Mouse (Mus musculus) neural tube, embryonic 11.5 days (tissue): ENCODE data around the gene Tep1. TPM values are rescaled to one million over a fixed set of nuclear protein-coding genes. Genes with fewer than 3 reads are reported as not detected.
"Not testable (repeated sequence)": the region's sequence is repeated elsewhere in the genome, so short reads cannot be mapped to it uniquely, and the experiment has no call there.

Source experiments
- ATAC-seq: fragments of 200-750 bp; cut with Nextera tagmentation; 2 replicates; pipeline ENCODE4 v1.8.0; 2017; ENCODE audit warnings: moderate number of reproducible peaks, mild to moderate bottlenecking, moderate TSS enrichment, moderate library complexity; ENCODE audit not compliant: insufficient read depth, low FRiP score, low TSS enrichment
- DNase-seq: peaks from one replicate; pipeline ENCODE4 v3.0.0-alpha.2; 2015; ENCODE audit warnings: low spot score
- H3K27ac ChIP-seq: fragments of 300-500 bp; sonication (generic); 2 replicates; pipeline ENCODE4 v1.5.1; 2014; ENCODE audit warnings: low read depth, mild to moderate bottlenecking, low read length
- H3K27me3 ChIP-seq: fragments of 300-500 bp; sonication (generic); 2 replicates; pipeline ENCODE4 v1.6.1; 2014; ENCODE audit warnings: mild to moderate bottlenecking, low read length, mixed read lengths; ENCODE audit not compliant: control insufficient read depth, insufficient read depth
- H3K36me3 ChIP-seq: fragments of 300-500 bp; sonication (generic); 2 replicates; pipeline ENCODE4 v1.6.1; 2014; ENCODE audit warnings: mild to moderate bottlenecking, low read length, moderate library complexity, mixed read lengths; ENCODE audit not compliant: control insufficient read depth, insufficient read depth
- H3K4me1 ChIP-seq: fragments of 300-500 bp; sonication (generic); 2 replicates; pipeline ENCODE4 v1.6.1; 2014; ENCODE audit warnings: low read length, mixed read lengths; ENCODE audit not compliant: control insufficient read depth, insufficient read depth
- H3K4me2 ChIP-seq: fragments of 300-500 bp; sonication (generic); 2 replicates; pipeline ENCODE4 v1.6.1; 2014; ENCODE audit warnings: low read depth, mild to moderate bottlenecking, moderate library complexity
- H3K4me3 ChIP-seq: fragments of 300-500 bp; sonication (generic); 2 replicates; pipeline ENCODE4 v1.5.1; 2014; ENCODE audit warnings: low read depth, low read length
- H3K9ac ChIP-seq: fragments of 300-500 bp; sonication (generic); 2 replicates; pipeline ENCODE4 v1.6.1; 2014; ENCODE audit warnings: mild to moderate bottlenecking, low read length
- H3K9me3 ChIP-seq: fragments of 300-500 bp; sonication (generic); 2 replicates; pipeline ENCODE4 v1.6.1; 2016; ENCODE audit warnings: low read length; ENCODE audit not compliant: control insufficient read depth
- WGBS: fragments of 180-500 bp; shearing (Covaris S2); extraction: QIAGEN DNeasy Blood & Tissue Kit; methylation state at CpG from one replicate; pipeline ENCODE4 v1.1.7; 2014; 5-methylcytosine and 5-hydroxymethylcytosine counted together
- polyA plus RNA-seq: library from polyadenylated mRNA; unstranded; fragments of >200 nt; fragmentation: Nextera tagmentation; extraction: Ambion mirVana; gene quantifications from 2 replicates; pipeline ENCODE4 v1.2.1, GENCODE M21; 2014

Gene Tep1
- polyA plus RNA-seq, 1 experiment from 2014 or later, result 4.9 TPM

GRCm38 (mm10) chr14:50807487-50808072, 62.8 kb downstream of the Tep1 start, which contains the start of the genes Ccnb1ip1 and Parp2:
Gene Ccnb1ip1 (minus strand): TSS chr14:50807732.
Gene Parp2 (plus strand): TSS chr14:50807841.
- H3K27me3 ChIP-seq, result no peaks in the 10 kb centered on the region
- no peaks in the 10 kb centered on the region for H3K36me3 ChIP-seq
- ATAC-seq, result peak; percentile 96
- H3K4me1 ChIP-seq, result no peaks in the 10 kb centered on the region
- H3K9me3 ChIP-seq, result no peaks in the 10 kb centered on the region
- peak within 1 kb of the TSS; percentile 72 for H3K9ac ChIP-seq
- 0% methylated on average over 42 of the region's 42 CpGs for WGBS
- H3K4me3 ChIP-seq, result peak within 1 kb of the TSS; percentile 49
- peak; percentile 95 for DNase-seq
- peak within 1 kb of the TSS; percentile 55 for H3K4me2 ChIP-seq
- peak within 1 kb of the TSS; percentile 83 for H3K27ac ChIP-seq

GRCm38 (mm10) chr14:50806469-50806868, 63.9 kb downstream of the Tep1 start:
- not testable (repeated sequence) for H3K4me2 ChIP-seq, H3K9me3 ChIP-seq, DNase-seq, H3K4me3 ChIP-seq, H3K27me3 ChIP-seq, ATAC-seq, H3K4me1 ChIP-seq, H3K27ac ChIP-seq, H3K9ac ChIP-seq, H3K36me3 ChIP-seq
- WGBS, result 88% methylated on average over 5 of the region's 5 CpGs

GRCm38 (mm10) chr14:50804683-50805082, 65.7 kb downstream of the Tep1 start:
- Histone ChIP-seq H3K9me3 (no peaks in the 10 kb centered on the region), H3K4me3 (no peak overlapping the region), H3K36me3 (no peaks in the 10 kb centered on the region), H3K4me1 (no peaks in the 10 kb centered on the region), H3K4me2 (no peak overlapping the region), H3K9ac (no peak overlapping the region), H3K27me3 (no peaks in the 10 kb centered on the region), H3K27ac (no peak overlapping the region)
- WGBS, result 73% methylated on average over 13 of the region's 13 CpGs
- no peak for DNase-seq
- no peak for ATAC-seq

GRCm38 (mm10) chr14:50802843-50803562, 67.4 kb downstream of the Tep1 start:
- Histone ChIP-seq H3K4me1 (no peaks in the 10 kb centered on the region), H3K4me3 (no peak overlapping the region), H3K4me2 (no peak overlapping the region), H3K27ac (no peak overlapping the region), H3K9me3 (no peaks in the 10 kb centered on the region), H3K27me3 (no peaks in the 10 kb centered on the region), H3K36me3 (no peaks in the 10 kb centered on the region), H3K9ac (no peak overlapping the region)
- DNase-seq, result no peak
- no peak for ATAC-seq
- WGBS, result 68% methylated on average over 4 of the region's 4 CpGs

GRCm38 (mm10) chr14:50802441-50802840, 67.9 kb downstream of the Tep1 start:
- no peaks in the 10 kb centered on the region for H3K36me3 ChIP-seq

GRCm38 (mm10) chr14:50799502-50800259, 70.7 kb downstream of the Tep1 start:
- Histone ChIP-seq H3K4me3 (no peak overlapping the region), H3K4me1 (no peaks in the 10 kb centered on the region), H3K27ac (no peak overlapping the region), H3K36me3 (no peaks in the 10 kb centered on the region), H3K27me3 (no peaks in the 10 kb centered on the region), H3K9ac (no peak overlapping the region), H3K9me3 (no peaks in the 10 kb centered on the region), H3K4me2 (no peak overlapping the region)
- DNase-seq (peak; percentile 61), ATAC-seq (0 out of 2 replicates have a peak, but pooled peaks have one; percentile 23)
- whole genome bisulfite sequencing, result 5% methylated on average over 3 of the region's 3 CpGs

More at GRCm38 (mm10) chr14:50802441-50802840, 67.9 kb downstream of the Tep1 start:
- Histone ChIP-seq H3K27ac (no peak overlapping the region), H3K4me1 (no peaks in the 10 kb centered on the region), H3K27me3 (no peaks in the 10 kb centered on the region), H3K4me2 (no peak overlapping the region), H3K9ac (no peak overlapping the region), H3K9me3 (no peaks in the 10 kb centered on the region), H3K4me3 (no peak overlapping the region)
- DNase-seq (no peak), ATAC-seq (no peak)
- WGBS, result 83% methylated on average over 6 of the region's 6 CpGs

GRCm38 (mm10) chr14:50798512-50798911, 71.8 kb downstream of the Tep1 start:
- 66% methylated on average over 2 of the region's 2 CpGs for WGBS

GRCm38 (mm10) chr14:50796464-50796863, 73.9 kb downstream of the Tep1 start:
- no peaks in the 10 kb centered on the region for H3K27me3 ChIP-seq
- H3K4me1 ChIP-seq, result no peaks in the 10 kb centered on the region
- no peak overlapping the region for H3K4me3 ChIP-seq
- ATAC-seq (no peak), DNase-seq (no peak)
- no peak overlapping the region for H3K9ac ChIP-seq
- no peak overlapping the region for H3K4me2 ChIP-seq
- H3K27ac ChIP-seq, result no peak overlapping the region
- no peaks in the 10 kb centered on the region for H3K9me3 ChIP-seq
- no peaks in the 10 kb centered on the region for H3K36me3 ChIP-seq
- WGBS, result 84% methylated on average over 1 of the region's 1 CpGs

More at GRCm38 (mm10) chr14:50798512-50798911, 71.8 kb downstream of the Tep1 start:
- H3K27me3 ChIP-seq, result no peaks in the 10 kb centered on the region
- DNase-seq (no peak), ATAC-seq (no peak)
- H3K27ac ChIP-seq, result no peak overlapping the region
- no peaks in the 10 kb centered on the region for H3K4me1 ChIP-seq
- H3K36me3 ChIP-seq, result no peaks in the 10 kb centered on the region
- no peaks in the 10 kb centered on the region for H3K9me3 ChIP-seq
- H3K4me3 ChIP-seq, result no peak overlapping the region
- no peak overlapping the region for H3K9ac ChIP-seq
- no peak overlapping the region for H3K4me2 ChIP-seq
